Mouse (Mus musculus) liver, embryonic 14 days (tissue): ENCODE measurements around the gene Gpc6. TPM values are rescaled to one million over a fixed set of nuclear protein-coding genes. Genes with fewer than 3 reads are reported as not detected.

Source experiments
- polyA plus RNA-seq: library from polyadenylated mRNA; depleted of rRNA; stranded (reverse); fragments of >200 nt; gene quantifications from 2 replicates; pipeline ENCODE4 v1.2.3, GENCODE M21; 2012; rRNA removed

Gpc6 gene
- polyA plus RNA-seq, result 1.0 and 1.1 TPM in 2 replicates

GRCm38 (mm10) chr14:116924876-116925601 is at the start of gene Gpc6:
Gpc6 (plus strand) TSS chr14:116925315.

